Mouse (Mus musculus): ENCODE data around the gene Tcl1b5.
"Not testable (repeated sequence)": the region's sequence is repeated elsewhere in the genome, so short reads cannot be mapped to it uniquely, and the experiment has no call there.

DNA sequence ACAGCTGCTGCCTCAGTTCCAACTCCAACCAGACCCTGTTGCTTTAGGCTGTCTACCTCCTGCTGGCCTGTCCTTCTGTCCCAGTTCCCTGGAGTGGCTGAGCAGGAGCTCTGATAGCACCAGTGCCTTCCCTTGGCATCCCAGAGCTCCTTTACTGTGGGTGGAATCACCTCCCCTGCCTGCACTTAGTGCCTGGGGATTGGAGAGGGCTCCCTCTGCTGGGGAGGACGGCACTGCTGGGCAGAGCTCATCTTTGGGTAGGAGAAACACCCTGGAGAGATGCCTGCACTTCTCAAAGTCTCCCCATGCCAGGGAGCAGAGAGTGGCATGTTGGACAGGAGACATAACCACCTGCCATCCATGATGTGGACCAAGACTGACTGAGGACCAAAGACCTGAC lies 31.2 kb upstream of the Tcl1b5 start:
- not testable (repeated sequence) for TF ChIP-seq CTCF (IDR thresholded peaks at IDR 0.05; ENCODE audit: low read depth, low read length); GATA1 (IDR thresholded peaks at IDR 0.05; ENCODE audit: borderline replicate concordance, low read length)

Measured in G1E (cell line).